Mouse (Mus musculus) ES-E14 (cell line): ENCODE measurements at regions not wholly inside any gene's neighbourhood (a gene's known extent, or its start where the extent isn't known, plus 50 kb on each side); places are given as distances from the start of the nearest gene placed in this dataset.

ENCODE experiments used
- HCFC1 ChIP-seq: IDR thresholded peaks from 2 replicates; pipeline ENCODE4 v1.6.1; 2012; ENCODE audit warnings: low read length, inconsistent platforms, borderline replicate concordance; ENCODE audit not compliant: insufficient read depth
- ZC3H11A ChIP-seq: IDR thresholded peaks from 2 replicates; pipeline ENCODE4 v1.6.1; 2012; ENCODE audit warnings: low read depth, mild to moderate bottlenecking, inconsistent platforms, low read length, borderline replicate concordance

DNA sequence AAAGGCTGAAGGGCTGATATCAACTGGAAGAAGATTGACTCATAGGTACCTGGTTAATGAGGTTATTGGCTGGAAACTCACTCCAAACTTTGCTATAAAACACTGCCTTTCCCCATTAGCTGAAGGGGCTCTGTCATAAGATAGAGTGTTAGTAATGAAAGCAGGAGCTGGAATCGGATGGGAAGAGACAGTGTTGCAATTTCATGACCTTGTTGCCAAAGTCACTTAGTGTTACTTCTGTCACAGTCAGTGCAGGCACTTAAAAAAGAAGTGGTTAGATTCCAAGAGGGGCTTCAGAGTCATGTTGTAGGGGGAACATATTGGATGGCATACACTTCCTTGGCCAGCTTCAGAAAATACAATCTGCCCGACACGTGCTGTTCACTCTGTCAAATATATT is 2925.6 kb upstream of the Gm7489 start:
- no peak for TF ChIP-seq HCFC1
- TF ChIP-seq ZC3H11A, result no peak
